Mouse (Mus musculus): ENCODE results near the gene Syde2.

GRCm38 (mm10) chr3:145950034-145950814 lies 37.4 kb upstream of the Syde2 start:
- TF ChIP-seq CTCF (IDR thresholded peaks at IDR 0.05; ENCODE audit: extremely low read depth, insufficient read length, insufficient replicate concordance, low read depth, low read length) (peak; percentile 55; the same call in 1 of the 2 replicates), POLR2A (IDR thresholded peaks at IDR 0.05; ENCODE audit: low read depth, low read length) (no peak)

Data from small intestine, adult 2 months (tissue).